Mouse (Mus musculus) CH12.LX (cell line): ENCODE data around the gene Stx1a. TPM values are rescaled to one million over a fixed set of nuclear protein-coding genes. Genes with fewer than 3 reads are reported as not detected.

ENCODE experiments used
- DNase-seq: peaks from one replicate; pipeline ENCODE4 v3.0.0-alpha.2; 2013; ENCODE audit errors: extremely low read depth
- H3K27ac ChIP-seq: 2 replicates; pipeline ENCODE4 v1.5.1; 2012; ENCODE audit warnings: low read depth, mild to moderate bottlenecking, control low read depth, moderate library complexity; ENCODE audit not compliant: insufficient read depth
- H3K27me3 ChIP-seq: replicated peaks from 2 replicates; pipeline ENCODE3; 2012; ENCODE audit warnings: inconsistent platforms
- H3K36me3 ChIP-seq, 2 experiments: replicated peaks in 1 of 2; 2 replicates each; pipeline versions ENCODE3 to v1.6.1; 2012; ENCODE audit warnings: inconsistent platforms in 1 of 2, low read length in 1 of 2, mild to moderate bottlenecking in 1 of 2, mixed read lengths in 1 of 2, moderate library complexity in 1 of 2; ENCODE audit not compliant: control insufficient read depth in 1 of 2, insufficient read depth in 1 of 2
- H3K4me1 ChIP-seq, 2 experiments: 2 replicates each; pipeline ENCODE4 v1.6.1; 2012; ENCODE audit warnings: inconsistent platforms in 1 of 2, moderate library complexity in 1 of 2; ENCODE audit not compliant: insufficient read depth in 2 of 2, control insufficient read depth in 1 of 2
- H3K4me2 ChIP-seq: 2 replicates; pipeline ENCODE4 v1.6.1; 2012; ENCODE audit warnings: low read depth, mild to moderate bottlenecking, control low read depth; ENCODE audit not compliant: poor library complexity, insufficient read depth, severe bottlenecking
- H3K4me3 ChIP-seq, 3 experiments: fragments of 150-350 bp in 1 of 3; sonication (generic) in 1 of 3; replicated peaks in 1 of 3; 2 replicates each; pipeline versions ENCODE3 to v1.5.1; 2011 to 2012; ENCODE audit warnings: low read depth in 2 of 3, low read length in 2 of 3, mild to moderate bottlenecking in 2 of 3, moderate library complexity in 2 of 3, control low read depth in 1 of 3, improper control_type of control experiment in 1 of 3, inconsistent platforms in 1 of 3, mixed read lengths in 1 of 3; ENCODE audit not compliant: poor library complexity in 1 of 3
- H3K79me2 ChIP-seq: replicated peaks from 2 replicates; pipeline ENCODE4 v1.6.1; 2012; ENCODE audit warnings: mild to moderate bottlenecking, moderate library complexity; ENCODE audit not compliant: control insufficient read depth, poor library complexity, insufficient read depth, severe bottlenecking; ENCODE audit errors: extremely low read depth
- H3K9ac ChIP-seq: 2 replicates; pipeline ENCODE4 v1.6.1; 2012; ENCODE audit warnings: low read depth, mild to moderate bottlenecking, control low read depth, moderate library complexity; ENCODE audit not compliant: insufficient read depth
- H3K9me3 ChIP-seq: replicated peaks from 2 replicates; pipeline ENCODE3; 2012; ENCODE audit warnings: low read length, inconsistent platforms, mixed read lengths
- CTCF ChIP-seq, 2 experiments: IDR thresholded peaks in 1 of 2; conservative IDR thresholded peaks in 1 of 2; 2 replicates each; pipeline ENCODE4 v1.5.1; 2011 to 2012; ENCODE audit warnings: low read depth in 2 of 2, low read length in 2 of 2, improper control_type of control experiment in 1 of 2, inconsistent platforms in 1 of 2, mild to moderate bottlenecking in 1 of 2, moderate library complexity in 1 of 2
- E2F4 ChIP-seq: IDR thresholded peaks from 2 replicates; pipeline ENCODE4 v1.6.1; 2011; ENCODE audit warnings: low read depth, low read length, improper control_type of control experiment; ENCODE audit not compliant: insufficient replicate concordance
- ELF1 ChIP-seq: IDR thresholded peaks from 2 replicates; pipeline ENCODE4 v1.6.1; 2014; ENCODE audit warnings: low read depth, mild to moderate bottlenecking, inconsistent platforms, low read length, improper control_type of control experiment
- EP300 ChIP-seq: IDR thresholded peaks from 2 replicates; pipeline ENCODE4 v1.6.1; 2011; ENCODE audit warnings: low read length, improper control_type of control experiment
- ETS1 ChIP-seq: conservative IDR thresholded peaks from 2 replicates; pipeline ENCODE4 v1.6.1; 2012; ENCODE audit warnings: low read depth, mild to moderate bottlenecking, inconsistent platforms, low read length, improper control_type of control experiment, moderate library complexity
- GABPA ChIP-seq: IDR thresholded peaks from 2 replicates; pipeline ENCODE4 v1.6.1; 2012; ENCODE audit warnings: low read depth, low read length, improper control_type of control experiment, inconsistent platforms; ENCODE audit not compliant: insufficient replicate concordance
- HCFC1 ChIP-seq: IDR thresholded peaks from 2 replicates; pipeline ENCODE4 v1.6.1; 2012; ENCODE audit warnings: low read depth, mild to moderate bottlenecking, inconsistent platforms, low read length, improper control_type of control experiment
- JUN ChIP-seq: IDR thresholded peaks from 2 replicates; pipeline ENCODE4 v1.6.1; 2011; ENCODE audit warnings: low read depth, mild to moderate bottlenecking, low read length, improper control_type of control experiment, moderate library complexity; ENCODE audit not compliant: insufficient read depth
- JUND ChIP-seq: conservative IDR thresholded peaks from 2 replicates; pipeline ENCODE4 v1.6.1; 2011; ENCODE audit warnings: low read depth, low read length, improper control_type of control experiment
- MAZ ChIP-seq: IDR thresholded peaks from 2 replicates; pipeline ENCODE4 v1.6.1; 2012; ENCODE audit warnings: low read depth, mild to moderate bottlenecking, inconsistent platforms, low read length, improper control_type of control experiment, moderate library complexity
- MEF2A ChIP-seq: IDR thresholded peaks from 2 replicates; pipeline ENCODE4 v1.6.1; 2014; ENCODE audit warnings: low read depth, mild to moderate bottlenecking, inconsistent platforms, low read length, improper control_type of control experiment, borderline replicate concordance
- MXI1 ChIP-seq: IDR thresholded peaks from 2 replicates; pipeline ENCODE4 v1.6.1; 2011; ENCODE audit warnings: mild to moderate bottlenecking, low read depth, low read length, improper control_type of control experiment
- NELFE ChIP-seq: IDR thresholded peaks from 2 replicates; pipeline ENCODE4 v1.6.1; 2011; ENCODE audit warnings: low read depth, low read length, improper control_type of control experiment
- RCOR1 ChIP-seq: conservative IDR thresholded peaks from 2 replicates; pipeline ENCODE4 v1.6.1; 2012; ENCODE audit warnings: low read depth, mild to moderate bottlenecking, inconsistent platforms, low read length, improper control_type of control experiment
- SIN3A ChIP-seq: IDR thresholded peaks from 2 replicates; pipeline ENCODE4 v1.6.1; 2012; ENCODE audit warnings: low read length, improper control_type of control experiment, inconsistent platforms
- SMC3 ChIP-seq: IDR thresholded peaks from 2 replicates; pipeline ENCODE4 v1.6.1; 2011; ENCODE audit warnings: low read depth, low read length, improper control_type of control experiment
- TCF12 ChIP-seq: IDR thresholded peaks from 2 replicates; pipeline ENCODE4 v1.6.1; 2014; ENCODE audit warnings: low read depth, mild to moderate bottlenecking, inconsistent platforms, low read length, improper control_type of control experiment
- ZKSCAN1 ChIP-seq: IDR thresholded peaks from 2 replicates; pipeline ENCODE4 v1.6.1; 2012; ENCODE audit warnings: low read depth, inconsistent platforms, low read length, improper control_type of control experiment, borderline replicate concordance
- ZNF384 ChIP-seq: IDR thresholded peaks from 2 replicates; pipeline ENCODE4 v1.6.1; 2012; ENCODE audit warnings: low read depth, low read length, improper control_type of control experiment, inconsistent platforms
- dilution Hi-C: fragments of 300-500 bp; cut with MboI; formaldehyde crosslinking; loops from 2 replicates; pipeline ENCODE4 v1.14.3; 2020; ENCODE audit warnings: low sequenced_read_pairs; ENCODE audit not compliant: extremely low pct_unique_long_range_greater_than_20kb, extremely low pct_ligation_motif_present
- in situ Hi-C: fragments of 300-500 bp; cut with MboI; formaldehyde crosslinking; loops from 3 replicates; pipeline ENCODE4 v1.14.3; 2019; ENCODE audit warnings: low sequenced_read_pairs, low pct_ligation_motif_present, low pct_unique_long_range_greater_than_20kb, mixed read lengths
- polyA plus RNA-seq: library from polyadenylated mRNA; unstranded; fragments of >175 nt; gene quantifications from 2 replicates; pipeline ENCODE4 v1.2.1, GENCODE M21; 2012; ENCODE audit warnings: low read depth; ENCODE audit not compliant: insufficient read length
- total RNA-seq, 2 experiments: library from RNA; depleted of rRNA; stranded (reverse); fragments of 300-350 nt in 1 of 2; fragments of >200 nt in 1 of 2; gene quantifications; 2 replicates each; pipeline ENCODE4 v1.2.3; 2012 to 2014

The Stx1a gene
- total and polyA plus RNA-seq, 3 experiments, result 1.1 to 3.0 (median 2.0) TPM

- DNase-seq, result no peak
These were observed 49.0 kb upstream of the Stx1a start for GRCm38 (mm10) chr5:134974294-134974693.

GRCm38 (mm10) chr5:134974921-134975320 is 48.4 kb upstream of the Stx1a start:
- TF ChIP-seq MXI1, result no peak
- no peak for TF ChIP-seq GABPA
- TF ChIP-seq JUND, result no peak
- TF ChIP-seq E2F4, result no peak
- Histone ChIP-seq H3K4me1 (no peaks in the 10 kb centered on the region), H3K36me3 (no peaks in the 10 kb centered on the region), H3K27ac (no peak overlapping the region), H3K4me3 (no peak overlapping the region), H3K27me3 (peaks cover 56% of the 10 kb centered on the region), H3K4me2 (no peak overlapping the region), H3K79me2 (no peaks in the 10 kb centered on the region), H3K9ac (no peak overlapping the region), H3K9me3 (no peaks in the 10 kb centered on the region)
- in situ Hi-C loops (no loop called here), dilution Hi-C loops (no loop called here)
- no peak for DNase-seq

More at GRCm38 (mm10) chr5:134974294-134974693, 49.0 kb upstream of the Stx1a start:
- Histone ChIP-seq H3K4me3 (no peak overlapping the region), H3K9ac (no peak overlapping the region), H3K4me1 (no peaks in the 10 kb centered on the region), H3K36me3 (no peaks in the 10 kb centered on the region), H3K79me2 (no peaks in the 10 kb centered on the region), H3K4me2 (no peak overlapping the region), H3K27ac (no peak overlapping the region), H3K9me3 (no peaks in the 10 kb centered on the region), H3K27me3 (peaks cover 61% of the 10 kb centered on the region)
- no peak for TF ChIP-seq SIN3A
- in situ Hi-C loops, result no loop called here
- dilution Hi-C loops, result no loop called here

GRCm38 (mm10) chr5:134976164-134976563 is 47.1 kb upstream of the Stx1a start:
- no peaks in the 10 kb centered on the region for H3K9me3 ChIP-seq
- no peak overlapping the region for H3K4me3 ChIP-seq
- TF ChIP-seq TCF12, result no peak
- peaks cover 54% of the 10 kb centered on the region for H3K27me3 ChIP-seq
- no peak overlapping the region for H3K4me2 ChIP-seq
- no peaks in the 10 kb centered on the region for H3K36me3 ChIP-seq
- no peaks in the 10 kb centered on the region for H3K4me1 ChIP-seq
- H3K27ac ChIP-seq, result no peak overlapping the region
- no peak for DNase-seq
- H3K9ac ChIP-seq, result no peak overlapping the region
- H3K79me2 ChIP-seq, result no peaks in the 10 kb centered on the region
- dilution Hi-C loops, result no loop called here
- in situ Hi-C loops, result no loop called here

- in situ Hi-C loops (no loop called here), dilution Hi-C loops (no loop called here)
- Histone ChIP-seq H3K4me3 (no peak overlapping the region), H3K36me3 (no peaks in the 10 kb centered on the region), H3K9me3 (no peaks in the 10 kb centered on the region), H3K79me2 (no peaks in the 10 kb centered on the region), H3K27ac (no peak overlapping the region), H3K4me1 (no peaks in the 10 kb centered on the region), H3K27me3 (peaks cover 52% of the 10 kb centered on the region), H3K4me2 (no peak overlapping the region), H3K9ac (no peak overlapping the region)
- no peak for DNase-seq
- TF ChIP-seq NELFE (no peak), SMC3 (no peak), RCOR1 (no peak), ELF1 (no peak), GABPA (no peak), JUN (no peak), ETS1 (no peak), MEF2A (no peak), MAZ (no peak), ZKSCAN1 (no peak), E2F4 (no peak), ZNF384 (no peak), EP300 (no peak), HCFC1 (no peak), CTCF (conservative IDR thresholded peaks at IDR 0.05 in 1 of 2, IDR thresholded peaks at IDR 0.05 in 1 of 2; ENCODE audit: low read depth in 2 of 2, low read length in 2 of 2) (no peak)
These were observed 46.6 kb upstream of the Stx1a start for GRCm38 (mm10) chr5:134976577-134977250.
